Mouse (Mus musculus) retina, adult 2 months (tissue): ENCODE data around the gene Trp53i11.

ENCODE experiments used
- DNase-seq: peaks from one replicate; pipeline ENCODE4 v3.0.0-alpha.2; 2012; ENCODE audit warnings: low read depth, low spot score

Gene Trp53i11

GRCm38 (mm10) chr2:93187323-93187996 lies at the start of gene Trp53i11:
Gene Trp53i11, plus strand, starts transcription at chr2:93187548.
- no peak for DNase-seq

GRCm38 (mm10) chr2:93139476-93139875 lies 47.9 kb upstream of the Trp53i11 start:
- DNase-seq: no peak

- no peak for DNase-seq
Observed at GRCm38 (mm10) chr2:93141329-93141728, 46.0 kb upstream of the Trp53i11 start.

- DNase-seq: no peak
Observed at GRCm38 (mm10) chr2:93142616-93143015, 44.7 kb upstream of the Trp53i11 start.

- no peak for DNase-seq
Observed at GRCm38 (mm10) chr2:93144126-93144525, 43.2 kb upstream of the Trp53i11 start.

GRCm38 (mm10) chr2:93150009-93150408 lies 37.3 kb upstream of the Trp53i11 start:
- DNase-seq: no peak

GRCm38 (mm10) chr2:93150673-93151450 lies 36.5 kb upstream of the Trp53i11 start:
- DNase-seq: no peak

GRCm38 (mm10) chr2:93152191-93152601 lies 35.2 kb upstream of the Trp53i11 start:
- no peak for DNase-seq

- DNase-seq: no peak
Observed at GRCm38 (mm10) chr2:93152883-93153491, 34.4 kb upstream of the Trp53i11 start.

GRCm38 (mm10) chr2:93153833-93154232 lies 33.5 kb upstream of the Trp53i11 start:
- DNase-seq: no peak

- DNase-seq: no peak
Observed at GRCm38 (mm10) chr2:93154486-93155032, 32.8 kb upstream of the Trp53i11 start.

- no peak for DNase-seq
Observed at GRCm38 (mm10) chr2:93160467-93161035, 26.8 kb upstream of the Trp53i11 start.

- DNase-seq: no peak
Observed at GRCm38 (mm10) chr2:93161914-93162664, 25.3 kb upstream of the Trp53i11 start.

- DNase-seq: no peak
Observed at GRCm38 (mm10) chr2:93162791-93163190, 24.6 kb upstream of the Trp53i11 start.

- DNase-seq: no peak
Observed at GRCm38 (mm10) chr2:93163317-93163716, 24.0 kb upstream of the Trp53i11 start.

GRCm38 (mm10) chr2:93163750-93164335 lies 23.5 kb upstream of the Trp53i11 start:
- DNase-seq: no peak

GRCm38 (mm10) chr2:93166295-93166694 lies 21.1 kb upstream of the Trp53i11 start:
- no peak for DNase-seq

GRCm38 (mm10) chr2:93166734-93167406 lies 20.5 kb upstream of the Trp53i11 start:
- DNase-seq: no peak

GRCm38 (mm10) chr2:93170156-93170844 lies 17.0 kb upstream of the Trp53i11 start:
- no peak for DNase-seq

GRCm38 (mm10) chr2:93170845-93171200 lies 16.5 kb upstream of the Trp53i11 start:
- DNase-seq: no peak
